Mouse (Mus musculus): Measurements from ENCODE around the gene Scyl2. TPM values are rescaled to one million over a fixed set of nuclear protein-coding genes. Genes with fewer than 3 reads are reported as not detected.

Gene Scyl2
- polyA plus RNA-seq (2014; fragmentation: Nextera tagmentation; extraction: Ambion mirVana) = 13.0 and 13.9 TPM in 2 replicates

DNA sequence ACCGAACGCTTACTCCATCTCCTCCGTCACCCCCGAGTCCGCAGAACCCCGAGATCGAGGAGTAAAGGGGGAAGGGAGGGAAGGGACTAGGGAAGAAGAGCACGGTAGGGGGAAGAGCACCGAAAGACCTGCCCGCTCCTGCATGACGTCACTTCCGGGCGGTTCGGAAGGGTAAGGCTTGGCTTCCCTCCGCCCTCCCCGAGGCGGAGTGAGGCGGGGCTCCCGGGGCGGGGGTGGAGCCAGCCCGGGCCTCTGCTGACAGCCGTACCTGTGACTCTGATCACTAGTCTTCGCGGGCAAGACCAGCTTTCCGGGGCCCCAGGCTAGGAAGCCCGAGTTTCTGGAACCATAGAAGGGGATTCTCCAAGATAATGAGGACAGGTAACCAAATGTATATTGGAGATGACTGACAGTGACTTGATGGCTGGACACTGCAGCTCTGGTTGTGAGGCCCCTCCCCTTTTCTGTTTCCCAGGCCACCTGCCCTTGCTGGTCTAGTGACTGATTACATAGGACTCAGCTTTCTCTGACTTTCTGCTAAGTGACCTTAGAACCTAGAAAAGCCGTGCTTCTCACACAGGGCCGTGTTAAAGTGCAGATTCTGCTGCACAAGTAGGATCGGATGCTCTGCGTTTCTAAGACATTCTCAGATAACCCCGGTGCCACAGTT lies at the start of gene Scyl2:
Gene Scyl2 (minus strand): TSS at position 147 of the 670 bp plus-strand sequence.
- H3K9ac ChIP-seq = peak within 1 kb of the TSS; percentile 91
- H3K4me3 ChIP-seq (ENCODE audit: low read depth, low read length) = peak within 1 kb of the TSS; percentile 97
- 3% methylated on average over 31 of the region's 31 CpGs for WGBS
- peak; percentile 99 for ATAC-seq (ENCODE audit: insufficient read depth)
- peak; percentile 95 for DNase-seq
- no peaks in the 10 kb centered on the region for H3K27me3 ChIP-seq (ENCODE audit: insufficient read depth, low read length)
- H3K4me1 ChIP-seq (ENCODE audit: insufficient read depth) = 0 out of 2 replicates have a peak, but pooled peaks cover 4% of the 10 kb centered on the region
- no peak for TF ChIP-seq CTCF (IDR thresholded peaks at IDR 0.05; ENCODE audit: low read depth)
- H3K9me3 ChIP-seq (ENCODE audit: low read depth, low read length) = no peaks in the 10 kb centered on the region
- H3K27ac ChIP-seq (ENCODE audit: low read depth) = peak within 1 kb of the TSS; percentile 72
- no peaks in the 10 kb centered on the region for H3K36me3 ChIP-seq (ENCODE audit: insufficient read depth)
- peak within 1 kb of the TSS; percentile 71 for H3K4me2 ChIP-seq

- peak; percentile 100 for ATAC-seq (ENCODE audit: insufficient read depth)
- Histone ChIP-seq H3K27ac (ENCODE audit: low read depth) (peak within 1 kb of the TSS; percentile 61; the same call in 1 of the 2 replicates), H3K9ac (peak within 1 kb of the TSS; percentile 58), H3K4me1 (ENCODE audit: insufficient read depth) (0 out of 2 replicates have a peak, but pooled peaks cover 7% of the 10 kb centered on the region), H3K4me3 (ENCODE audit: low read depth, low read length) (peak within 1 kb of the TSS; percentile 66), H3K9me3 (ENCODE audit: low read depth, low read length) (no peaks in the 10 kb centered on the region), H3K4me2 (peak within 1 kb of the TSS; percentile 83), H3K27me3 (ENCODE audit: insufficient read depth, low read length) (no peaks in the 10 kb centered on the region), H3K36me3 (ENCODE audit: insufficient read depth) (peaks cover 3% of the 10 kb centered on the region; the same call in 1 of the 2 replicates)
- no peak for TF ChIP-seq CTCF (IDR thresholded peaks at IDR 0.05; ENCODE audit: low read depth)
- WGBS = under 1% methylated on average over 49 of the region's 49 CpGs
- peak; percentile 98 for DNase-seq
These were observed 46.1 kb upstream of the Scyl2 start, which contains the start of gene Actr6 for GRCm38 (mm10) chr10:89732001-89732794. Gene Actr6 (minus strand): TSS chr10:89732295.

GRCm38 (mm10) chr10:89731341-89731740 lies 45.3 kb upstream of the Scyl2 start:
- 14% methylated on average over 5 of the region's 5 CpGs for WGBS
- H3K27ac ChIP-seq (ENCODE audit: low read depth) = no peak overlapping the region
- H3K36me3 ChIP-seq (ENCODE audit: insufficient read depth) = peaks cover 8% of the 10 kb centered on the region; the same call in 1 of the 2 replicates
- ATAC-seq (ENCODE audit: insufficient read depth) (no peak), DNase-seq (no peak)
- H3K4me1 ChIP-seq (ENCODE audit: insufficient read depth) = 0 out of 2 replicates have a peak, but pooled peaks cover 7% of the 10 kb centered on the region
- peak overlapping the region; percentile 58 for H3K9ac ChIP-seq
- peak overlapping the region; percentile 66 for H3K4me3 ChIP-seq (ENCODE audit: low read depth, low read length)
- peak overlapping the region; percentile 83 for H3K4me2 ChIP-seq
- H3K9me3 ChIP-seq (ENCODE audit: low read depth, low read length) = no peaks in the 10 kb centered on the region
- peak; percentile 10; the same call in 1 of the 2 replicates for TF ChIP-seq CTCF (IDR thresholded peaks at IDR 0.05; ENCODE audit: low read depth)
- H3K27me3 ChIP-seq (ENCODE audit: insufficient read depth, low read length) = no peaks in the 10 kb centered on the region

DNA sequence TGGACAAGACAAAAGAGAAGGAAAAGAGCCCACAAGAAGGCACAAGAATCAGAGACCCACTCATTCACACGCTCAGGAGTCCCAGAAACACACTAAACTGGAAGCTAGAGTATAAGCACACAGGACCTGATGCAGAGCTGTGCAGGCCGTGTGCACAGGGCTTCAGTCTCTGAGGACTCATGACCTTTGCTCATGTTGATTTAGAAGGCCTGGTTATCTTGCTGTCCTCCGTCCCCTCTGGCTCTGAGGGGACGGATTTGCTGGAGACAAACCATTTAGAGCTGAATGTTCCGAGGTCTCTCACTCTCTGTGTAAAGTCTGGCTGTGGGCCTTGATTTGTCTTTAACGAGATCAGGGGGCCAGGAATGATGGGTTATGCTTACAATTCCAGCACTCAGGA lies 44.3 kb upstream of the Scyl2 start:
- Histone ChIP-seq H3K36me3 (ENCODE audit: insufficient read depth) (peaks cover 14% of the 10 kb centered on the region; the same call in 1 of the 2 replicates), H3K27me3 (ENCODE audit: insufficient read depth, low read length) (no peaks in the 10 kb centered on the region), H3K9me3 (ENCODE audit: low read depth, low read length) (no peaks in the 10 kb centered on the region), H3K9ac (no peak overlapping the region), H3K4me1 (ENCODE audit: insufficient read depth) (0 out of 2 replicates have a peak, but pooled peaks cover 7% of the 10 kb centered on the region), H3K27ac (ENCODE audit: low read depth) (no peak overlapping the region), H3K4me3 (ENCODE audit: low read depth, low read length) (no peak overlapping the region), H3K4me2 (no peak overlapping the region)
- 82% methylated on average over 6 of the region's 6 CpGs for WGBS
- no peak for DNase-seq
- TF ChIP-seq CTCF (IDR thresholded peaks at IDR 0.05; ENCODE audit: low read depth) = no peak
- no peak for ATAC-seq (ENCODE audit: insufficient read depth)

- no peaks in the 10 kb centered on the region for H3K9me3 ChIP-seq (ENCODE audit: low read depth, low read length)
- H3K36me3 ChIP-seq (ENCODE audit: insufficient read depth) = peaks cover 37% of the 10 kb centered on the region
- H3K4me3 ChIP-seq (ENCODE audit: low read depth, low read length) = no peak overlapping the region
- no peak overlapping the region for H3K27ac ChIP-seq (ENCODE audit: low read depth)
- TF ChIP-seq CTCF (IDR thresholded peaks at IDR 0.05; ENCODE audit: low read depth) = no peak
- no peaks in the 10 kb centered on the region for H3K4me1 ChIP-seq (ENCODE audit: insufficient read depth)
- no peak overlapping the region for H3K4me2 ChIP-seq
- no peak for ATAC-seq (ENCODE audit: insufficient read depth)
- no peaks in the 10 kb centered on the region for H3K27me3 ChIP-seq (ENCODE audit: insufficient read depth, low read length)
- no peak overlapping the region for H3K9ac ChIP-seq
- no peak for DNase-seq
- 82% methylated on average over 14 of the region's 14 CpGs for WGBS
These were observed 36.4 kb upstream of the Scyl2 start for GRCm38 (mm10) chr10:89722247-89723195.

GRCm38 (mm10) chr10:89720796-89721195 lies 34.7 kb upstream of the Scyl2 start:
- ATAC-seq (ENCODE audit: insufficient read depth) = no peak
- no peak overlapping the region for H3K4me3 ChIP-seq (ENCODE audit: low read depth, low read length)
- H3K27ac ChIP-seq (ENCODE audit: low read depth) = no peak overlapping the region
- H3K9ac ChIP-seq = no peak overlapping the region
- peaks cover 37% of the 10 kb centered on the region for H3K36me3 ChIP-seq (ENCODE audit: insufficient read depth)
- no peaks in the 10 kb centered on the region for H3K4me1 ChIP-seq (ENCODE audit: insufficient read depth)
- no peaks in the 10 kb centered on the region for H3K27me3 ChIP-seq (ENCODE audit: insufficient read depth, low read length)
- no peak overlapping the region for H3K4me2 ChIP-seq
- 87% methylated on average over 3 of the region's 3 CpGs for WGBS
- H3K9me3 ChIP-seq (ENCODE audit: low read depth, low read length) = no peaks in the 10 kb centered on the region
- no peak for TF ChIP-seq CTCF (IDR thresholded peaks at IDR 0.05; ENCODE audit: low read depth)
- no peak for DNase-seq

Data from lung, embryonic 14.5 days (tissue).